Mouse (Mus musculus) gastrocnemius, postnatal 10 days (tissue): ENCODE measurements around the gene Rec114. TPM values are rescaled to one million over a fixed set of nuclear protein-coding genes. Genes with fewer than 3 reads are reported as not detected.

Experiments used
- DNase-seq: peaks from one replicate; pipeline ENCODE4 v3.0.0; 2021; ENCODE audit warnings: mixed read lengths
- total RNA-seq, 2 experiments: library from RNA; stranded (reverse); gene quantifications; 2 replicates each; pipeline ENCODE4 v1.2.3; 2021

Rec114 gene
- total RNA-seq, 2 experiments from 2014 or later = 1.1 to 1.2 TPM

- DNase-seq = no peak
These were observed 26.9 kb downstream of the Rec114 start for GRCm38 (mm10) chr9:58716886-58717285.

GRCm38 (mm10) chr9:58710642-58711041 lies 33.1 kb downstream of the Rec114 start:
- no peak for DNase-seq

- DNase-seq = peak; percentile 52
These were observed 33.8 kb downstream of the Rec114 start for GRCm38 (mm10) chr9:58709939-58710338.

GRCm38 (mm10) chr9:58707796-58708195 lies 36.0 kb downstream of the Rec114 start:
- no peak for DNase-seq

GRCm38 (mm10) chr9:58706024-58706423 lies 37.7 kb downstream of the Rec114 start:
- DNase-seq = no peak

- no peak for DNase-seq
These were observed 40.0 kb downstream of the Rec114 start for GRCm38 (mm10) chr9:58703766-58704165.

- DNase-seq = no peak
These were observed 42.0 kb downstream of the Rec114 start for GRCm38 (mm10) chr9:58701751-58702150.

GRCm38 (mm10) chr9:58698486-58698885 lies 45.3 kb downstream of the Rec114 start:
- DNase-seq = no peak

- no peak for DNase-seq
These were observed 52.3 kb downstream of the Rec114 start for GRCm38 (mm10) chr9:58691471-58691870.

- no peak for DNase-seq
These were observed 53.1 kb downstream of the Rec114 start for GRCm38 (mm10) chr9:58690701-58691100.

GRCm38 (mm10) chr9:58688076-58688475 lies 55.7 kb downstream of the Rec114 start:
- DNase-seq = no peak

- no peak for DNase-seq
These were observed 58.5 kb downstream of the Rec114 start for GRCm38 (mm10) chr9:58685290-58685689.

GRCm38 (mm10) chr9:58683372-58683771 lies 60.4 kb downstream of the Rec114 start:
- DNase-seq = no peak

GRCm38 (mm10) chr9:58682106-58682505 lies 61.7 kb downstream of the Rec114 start:
- DNase-seq = no peak

- no peak for DNase-seq
These were observed 62.4 kb downstream of the Rec114 start for GRCm38 (mm10) chr9:58681411-58681810.

GRCm38 (mm10) chr9:58675371-58675770 lies 68.4 kb downstream of the Rec114 start:
- DNase-seq = no peak

- no peak for DNase-seq
These were observed 69.0 kb downstream of the Rec114 start for GRCm38 (mm10) chr9:58674736-58675135.

- no peak for DNase-seq
These were observed 71.3 kb downstream of the Rec114 start for GRCm38 (mm10) chr9:58672474-58672873.

- no peak for DNase-seq
These were observed 73.9 kb downstream of the Rec114 start for GRCm38 (mm10) chr9:58669819-58670218.

- no peak for DNase-seq
These were observed 74.7 kb downstream of the Rec114 start for GRCm38 (mm10) chr9:58669071-58669470.

GRCm38 (mm10) chr9:58668171-58668570 lies 75.6 kb downstream of the Rec114 start:
- no peak for DNase-seq

GRCm38 (mm10) chr9:58667244-58667643 lies 76.5 kb downstream of the Rec114 start:
- no peak for DNase-seq

GRCm38 (mm10) chr9:58666191-58666590 lies 77.6 kb downstream of the Rec114 start:
- DNase-seq = no peak

GRCm38 (mm10) chr9:58665492-58665891 lies 78.3 kb downstream of the Rec114 start:
- DNase-seq = no peak

- no peak for DNase-seq
These were observed 81.0 kb downstream of the Rec114 start for GRCm38 (mm10) chr9:58662791-58663190.
